Mouse (Mus musculus): Measurements from ENCODE around the gene Senp3. TPM values are rescaled to one million over a fixed set of nuclear protein-coding genes. Genes with fewer than 3 reads are reported as not detected.
"Not testable (repeated sequence)": the region's sequence is repeated elsewhere in the genome, so short reads cannot be mapped to it uniquely, and the experiment has no call there.

Gene Senp3
- polyA plus RNA-seq (2012; rRNA removed), result 15.4 and 24.6 TPM in 2 replicates

DNA sequence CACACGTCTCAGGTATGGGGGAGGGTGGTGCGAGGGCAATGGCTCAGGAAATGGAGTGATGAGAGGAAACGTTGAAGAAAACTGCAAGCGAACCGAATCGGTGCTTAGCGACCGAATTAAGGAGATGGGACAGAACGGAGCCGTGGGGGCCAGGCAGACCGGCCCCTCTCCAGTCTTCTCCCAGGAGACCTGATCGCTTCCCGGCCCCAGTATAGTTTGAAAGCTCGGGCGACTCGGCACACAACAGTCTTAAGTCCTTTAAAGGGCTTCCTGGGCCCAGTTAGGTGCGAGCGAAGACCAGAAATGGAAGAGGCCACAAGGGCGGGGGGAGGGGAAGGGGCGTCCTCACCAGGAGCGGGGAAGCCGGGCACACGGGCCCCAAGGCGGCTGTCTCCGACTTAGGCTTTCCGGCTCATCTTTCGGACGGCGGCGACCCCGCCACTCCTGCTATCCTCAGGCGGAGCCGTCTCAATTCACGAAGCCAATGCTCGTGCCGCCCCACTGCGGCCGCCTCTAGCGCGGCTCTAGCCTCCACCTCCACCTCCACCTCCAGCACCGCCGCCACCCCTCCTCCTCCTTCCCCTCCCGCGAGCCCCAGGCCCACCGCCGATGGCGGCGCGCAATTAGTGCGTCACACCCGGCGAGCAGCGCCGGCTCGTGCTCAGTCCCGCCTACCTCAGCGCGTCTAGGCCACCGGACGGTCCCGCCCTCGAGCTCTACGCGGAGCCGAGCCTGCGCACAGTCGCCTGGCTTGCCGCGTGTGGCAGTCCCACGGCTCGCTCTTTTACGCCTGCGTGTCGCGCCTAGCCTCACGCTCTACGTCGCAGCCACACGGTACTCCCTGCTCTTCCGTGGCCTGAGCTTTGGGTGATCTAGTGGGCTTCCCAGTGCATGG, at the start of gene Senp3:
Gene Senp3, minus strand, starts transcription at position 771 of the 895 bp plus-strand sequence.
- Histone ChIP-seq H3K4me3 (ENCODE audit: low read depth, low read length) (peak within 1 kb of the TSS; percentile 89), H3K36me3 (ENCODE audit: control insufficient read depth, insufficient read depth, low read length) (peaks cover 24% of the 10 kb centered on the region), H3K27me3 (ENCODE audit: control insufficient read depth, insufficient read depth, low read length) (no peaks in the 10 kb centered on the region), H3K27ac (ENCODE audit: insufficient read depth, low read depth, low read length) (peak within 1 kb of the TSS; percentile 100), H3K4me1 (ENCODE audit: control insufficient read depth, insufficient read depth, insufficient read length, low read length) (peaks cover 5% of the 10 kb centered on the region)
- no peak for TF ChIP-seq CTCF (IDR thresholded peaks at IDR 0.05; ENCODE audit: extremely low read depth, insufficient read length, insufficient replicate concordance, low read depth, low read length)
- TF ChIP-seq POLR2A (IDR thresholded peaks at IDR 0.05; ENCODE audit: low read depth, low read length), result peak; percentile 75
- WGBS, result under 1% methylated on average over 79 of the region's 80 CpGs

DNA sequence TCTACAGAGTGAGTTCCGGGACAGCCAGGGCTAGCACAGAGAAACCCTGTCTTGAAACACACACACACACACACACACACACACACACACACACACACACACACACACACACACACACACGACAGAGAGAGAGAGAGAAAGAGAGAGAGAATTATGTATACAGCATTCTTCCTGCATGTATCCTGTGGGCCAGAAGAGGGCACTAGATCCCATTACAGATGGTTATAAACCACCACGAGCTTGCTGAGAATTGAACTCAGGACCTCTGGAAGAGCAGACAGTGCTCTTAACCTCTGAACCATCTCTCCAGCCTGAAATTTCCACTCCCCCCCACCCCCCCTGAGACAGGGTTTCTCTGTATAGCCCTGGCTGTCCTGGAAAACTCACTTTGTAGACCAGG, 49.5 kb upstream of the Senp3 start:
- not testable (repeated sequence) for H3K27me3 ChIP-seq (ENCODE audit: control insufficient read depth, insufficient read depth, low read length); H3K27ac ChIP-seq (ENCODE audit: insufficient read depth, low read depth, low read length)
- 48% methylated on average over 3 of the region's 3 CpGs for WGBS

DNA sequence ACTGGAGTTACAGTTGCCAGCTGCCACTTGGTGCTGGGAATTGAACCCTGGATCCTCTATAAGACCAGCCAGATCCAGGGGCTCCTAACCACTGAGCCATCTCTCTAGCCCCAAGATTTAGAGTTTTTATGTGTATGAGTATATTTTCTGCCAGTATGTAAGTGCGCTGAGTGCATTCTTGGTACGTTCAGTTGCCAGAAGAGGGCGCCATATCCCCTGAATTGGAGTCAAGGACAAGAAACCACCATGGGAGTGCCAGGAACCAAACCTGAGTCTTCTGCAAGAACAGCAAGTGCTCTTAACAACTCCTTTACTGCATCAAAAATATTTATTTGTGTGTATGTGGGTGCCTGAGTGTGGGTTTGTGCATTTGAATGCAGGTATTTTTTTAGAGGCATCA, 47.2 kb upstream of the Senp3 start:
- TF ChIP-seq CTCF (IDR thresholded peaks at IDR 0.05; ENCODE audit: extremely low read depth, insufficient read length, insufficient replicate concordance, low read depth, low read length), result peak; percentile 50; the same call in 1 of the 2 replicates
- TF ChIP-seq POLR2A (IDR thresholded peaks at IDR 0.05; ENCODE audit: low read depth, low read length), result no peak
- Histone ChIP-seq H3K27ac (ENCODE audit: insufficient read depth, low read depth, low read length) (no peak overlapping the region), H3K4me3 (ENCODE audit: low read depth, low read length) (no peak overlapping the region), H3K36me3 (ENCODE audit: control insufficient read depth, insufficient read depth, low read length) (peaks cover 2% of the 10 kb centered on the region; the same call in 1 of the 2 replicates), H3K4me1 (ENCODE audit: control insufficient read depth, insufficient read depth, insufficient read length, low read length) (no peaks in the 10 kb centered on the region), H3K27me3 (ENCODE audit: control insufficient read depth, insufficient read depth, low read length) (no peaks in the 10 kb centered on the region)
- 26% methylated on average over 3 of the region's 3 CpGs for WGBS

More for the DNA sequence above, 49.5 kb upstream of the Senp3 start:
- peaks cover 25% of the 10 kb centered on the region for H3K36me3 ChIP-seq (ENCODE audit: control insufficient read depth, insufficient read depth, low read length)
- H3K4me1 ChIP-seq (ENCODE audit: control insufficient read depth, insufficient read depth, insufficient read length, low read length); H3K4me3 ChIP-seq (ENCODE audit: low read depth, low read length): not testable (repeated sequence)
- TF ChIP-seq CTCF (IDR thresholded peaks at IDR 0.05; ENCODE audit: extremely low read depth, insufficient read length, insufficient replicate concordance, low read depth, low read length), result 0 out of 2 replicates have a peak, but pooled peaks have one; percentile 7

DNA sequence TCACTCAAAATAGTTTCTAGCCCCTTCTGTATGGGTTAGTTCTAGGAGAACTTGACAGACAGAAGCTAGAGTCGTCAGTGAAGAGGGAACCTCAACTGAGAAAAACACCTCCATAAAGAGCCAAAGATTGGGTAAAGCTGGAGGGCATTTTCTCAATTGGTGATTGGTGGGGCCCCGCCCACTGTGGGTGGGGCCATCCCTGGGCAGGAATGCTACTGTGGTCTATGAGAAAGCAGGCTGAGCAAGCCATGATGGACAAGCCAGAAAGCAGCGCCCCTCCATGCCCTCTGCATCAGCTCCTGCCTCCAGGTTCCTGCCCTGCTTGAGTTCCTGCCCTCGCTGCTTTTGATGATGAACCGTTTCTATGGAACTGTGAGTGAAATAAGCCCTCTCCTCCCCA, 44.1 kb upstream of the Senp3 start:
- no peaks in the 10 kb centered on the region for H3K4me1 ChIP-seq (ENCODE audit: control insufficient read depth, insufficient read depth, insufficient read length, low read length)
- WGBS, result 38% methylated on average over 5 of the region's 5 CpGs
- TF ChIP-seq POLR2A (IDR thresholded peaks at IDR 0.05; ENCODE audit: low read depth, low read length), result no peak
- no peak for TF ChIP-seq CTCF (IDR thresholded peaks at IDR 0.05; ENCODE audit: extremely low read depth, insufficient read length, insufficient replicate concordance, low read depth, low read length)
- no peak overlapping the region for H3K27ac ChIP-seq (ENCODE audit: insufficient read depth, low read depth, low read length)
- H3K27me3 ChIP-seq (ENCODE audit: control insufficient read depth, insufficient read depth, low read length), result no peaks in the 10 kb centered on the region
- no peaks in the 10 kb centered on the region for H3K36me3 ChIP-seq (ENCODE audit: control insufficient read depth, insufficient read depth, low read length)
- no peak overlapping the region for H3K4me3 ChIP-seq (ENCODE audit: low read depth, low read length)

DNA sequence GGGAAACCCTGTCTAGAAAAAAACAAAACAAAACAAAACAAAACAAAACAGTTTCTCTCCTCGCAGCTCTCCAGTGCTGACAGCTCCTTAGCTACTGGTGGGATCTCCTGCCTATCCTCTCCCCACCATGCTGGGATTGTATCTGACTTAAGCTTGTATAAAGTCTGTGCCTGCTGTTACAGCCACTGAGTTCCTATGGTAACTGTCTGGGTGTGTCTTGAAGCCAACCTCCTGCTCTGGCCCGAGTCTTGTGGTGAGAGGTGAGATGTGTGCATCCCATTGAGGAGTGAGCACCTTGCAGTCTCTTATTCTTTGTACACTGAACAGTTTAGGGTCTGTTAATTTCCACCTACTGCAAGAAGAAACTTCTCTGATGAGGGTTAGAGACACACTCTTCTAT, 41.2 kb upstream of the Senp3 start:
- Histone ChIP-seq H3K4me1 (ENCODE audit: control insufficient read depth, insufficient read depth, insufficient read length, low read length) (peaks cover 5% of the 10 kb centered on the region; the same call in 1 of the 2 replicates), H3K27ac (ENCODE audit: insufficient read depth, low read depth, low read length) (no peak overlapping the region), H3K36me3 (ENCODE audit: control insufficient read depth, insufficient read depth, low read length) (no peaks in the 10 kb centered on the region), H3K4me3 (ENCODE audit: low read depth, low read length) (no peak overlapping the region), H3K27me3 (ENCODE audit: control insufficient read depth, insufficient read depth, low read length) (no peaks in the 10 kb centered on the region)
- no peak for TF ChIP-seq CTCF (IDR thresholded peaks at IDR 0.05; ENCODE audit: extremely low read depth, insufficient read length, insufficient replicate concordance, low read depth, low read length)
- no peak for TF ChIP-seq POLR2A (IDR thresholded peaks at IDR 0.05; ENCODE audit: low read depth, low read length)
- WGBS, result 40% methylated on average over 2 of the region's 2 CpGs

DNA sequence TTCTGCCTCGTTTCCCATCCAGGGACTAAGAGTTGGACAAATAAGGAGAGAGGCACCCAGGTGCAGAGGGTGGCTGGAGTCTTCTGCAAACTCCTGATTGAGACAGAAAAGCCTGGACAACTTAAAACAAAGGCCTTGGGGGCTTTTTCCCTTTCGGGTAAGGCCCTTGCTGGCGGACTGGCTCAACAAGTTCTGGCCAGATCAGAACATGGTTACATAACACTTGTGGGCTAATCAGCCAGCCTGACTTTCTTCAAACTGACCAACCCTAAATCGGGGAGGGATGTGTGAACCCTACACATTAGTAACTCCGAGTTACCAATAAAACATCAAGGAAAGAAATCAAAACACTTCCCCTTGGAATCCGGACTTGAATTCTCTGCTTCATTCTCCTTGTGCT, 39.0 kb upstream of the Senp3 start:
- no peak overlapping the region for H3K4me3 ChIP-seq (ENCODE audit: low read depth, low read length)
- 75% methylated on average over 6 of the region's 6 CpGs for WGBS
- H3K36me3 ChIP-seq (ENCODE audit: control insufficient read depth, insufficient read depth, low read length), result no peaks in the 10 kb centered on the region
- H3K27ac ChIP-seq (ENCODE audit: insufficient read depth, low read depth, low read length), result no peak overlapping the region
- peaks cover 5% of the 10 kb centered on the region; the same call in 1 of the 2 replicates for H3K4me1 ChIP-seq (ENCODE audit: control insufficient read depth, insufficient read depth, insufficient read length, low read length)
- TF ChIP-seq POLR2A (IDR thresholded peaks at IDR 0.05; ENCODE audit: low read depth, low read length), result no peak
- no peak for TF ChIP-seq CTCF (IDR thresholded peaks at IDR 0.05; ENCODE audit: extremely low read depth, insufficient read length, insufficient replicate concordance, low read depth, low read length)
- no peaks in the 10 kb centered on the region for H3K27me3 ChIP-seq (ENCODE audit: control insufficient read depth, insufficient read depth, low read length)

DNA sequence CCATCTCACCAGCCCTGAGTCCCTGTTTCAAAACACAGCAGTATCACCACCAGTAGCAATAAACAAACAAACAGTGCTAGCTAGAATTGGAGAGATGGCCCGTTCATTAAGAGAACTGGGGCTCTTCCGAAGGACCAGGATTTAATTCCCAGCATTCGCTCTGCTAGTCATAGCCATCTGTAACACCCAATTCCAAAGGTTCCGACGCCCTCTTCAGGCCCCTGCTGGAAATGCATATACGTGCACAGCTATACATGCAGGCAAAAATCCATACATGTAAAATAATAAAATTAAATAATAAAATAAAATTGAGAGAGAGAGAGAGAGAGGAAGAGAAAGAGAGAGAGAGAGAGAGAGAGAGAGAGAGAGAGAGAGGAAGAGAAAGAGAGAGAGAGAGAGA, 37.5 kb upstream of the Senp3 start:
- Histone ChIP-seq H3K4me1 (ENCODE audit: control insufficient read depth, insufficient read depth, insufficient read length, low read length) (peaks cover 5% of the 10 kb centered on the region; the same call in 1 of the 2 replicates), H3K27me3 (ENCODE audit: control insufficient read depth, insufficient read depth, low read length) (no peaks in the 10 kb centered on the region), H3K36me3 (ENCODE audit: control insufficient read depth, insufficient read depth, low read length) (no peaks in the 10 kb centered on the region), H3K27ac (ENCODE audit: insufficient read depth, low read depth, low read length) (no peak overlapping the region), H3K4me3 (ENCODE audit: low read depth, low read length) (no peak overlapping the region)
- no peak for TF ChIP-seq POLR2A (IDR thresholded peaks at IDR 0.05; ENCODE audit: low read depth, low read length)
- no peak; the same call in 1 of the 2 replicates for TF ChIP-seq CTCF (IDR thresholded peaks at IDR 0.05; ENCODE audit: extremely low read depth, insufficient read length, insufficient replicate concordance, low read depth, low read length)
- 79% methylated on average over 6 of the region's 6 CpGs for WGBS
